Mouse (Mus musculus) heart, postnatal 25 days (tissue): Measurements from ENCODE around the gene Dlat. TPM values are rescaled to one million over a fixed set of nuclear protein-coding genes. Genes with fewer than 3 reads are reported as not detected.
"Not testable (repeated sequence)": the region's sequence is repeated elsewhere in the genome, so short reads cannot be mapped to it uniquely, and the experiment has no call there.

Experiments
- DNase-seq: peaks from one replicate; pipeline ENCODE4 v3.0.0; 2022; ENCODE audit warnings: low spot score
- intact Hi-C: fragments of 180-260 bp; cut with DNase I; formaldehyde crosslinking; loops from one replicate; pipeline ENCODE4 v1.15.1; 2025
- total RNA-seq, 2 experiments: library from RNA; stranded (reverse); gene quantifications; 2 replicates each; pipeline ENCODE4 v1.2.3; 2021

The Dlat gene
- total RNA-seq, 2 experiments from 2014 or later: 436 to 450 TPM

DNA sequence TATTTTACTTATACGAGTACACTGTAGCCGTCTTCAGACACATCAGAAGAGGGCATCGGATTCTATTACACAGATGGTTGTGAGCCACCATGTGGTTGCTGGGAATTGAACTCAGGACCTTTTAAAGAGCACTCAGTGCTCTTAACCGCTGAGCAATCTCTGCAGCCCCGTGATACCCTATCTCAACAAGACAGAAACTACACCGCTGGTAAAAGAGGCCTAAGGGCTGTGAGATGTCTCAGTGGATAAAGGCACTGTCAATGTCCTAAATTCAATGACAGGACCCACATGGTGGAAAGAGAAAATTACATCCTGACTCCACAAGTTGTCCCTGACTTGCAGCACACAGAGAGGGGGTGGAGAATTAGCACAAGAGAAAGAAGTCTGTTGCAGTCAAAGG, 6.9 kb upstream of the Dlat start:
- DNase-seq: no peak
- intact Hi-C loops: no loop called here

DNA sequence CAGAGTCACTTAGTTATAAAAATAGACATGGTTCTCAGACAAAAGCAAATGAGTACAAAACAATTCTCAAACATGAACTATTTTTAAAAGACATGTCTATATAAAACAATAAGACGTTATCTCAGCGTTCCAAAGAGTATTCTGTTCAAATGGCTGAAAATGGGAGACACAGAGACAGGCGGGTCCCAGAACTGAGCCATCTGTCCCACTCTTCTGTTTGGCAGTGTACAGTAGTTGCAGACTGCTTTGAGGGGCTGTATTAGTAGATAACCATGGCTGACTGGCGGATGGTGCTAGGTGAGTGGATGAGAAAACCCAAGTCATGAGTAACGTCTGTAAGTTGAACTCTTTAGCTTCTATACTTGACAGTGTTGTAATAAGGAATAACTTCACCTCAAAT, 5.2 kb upstream of the Dlat start:
- intact Hi-C loops: no loop called here
- DNase-seq: no peak

DNA sequence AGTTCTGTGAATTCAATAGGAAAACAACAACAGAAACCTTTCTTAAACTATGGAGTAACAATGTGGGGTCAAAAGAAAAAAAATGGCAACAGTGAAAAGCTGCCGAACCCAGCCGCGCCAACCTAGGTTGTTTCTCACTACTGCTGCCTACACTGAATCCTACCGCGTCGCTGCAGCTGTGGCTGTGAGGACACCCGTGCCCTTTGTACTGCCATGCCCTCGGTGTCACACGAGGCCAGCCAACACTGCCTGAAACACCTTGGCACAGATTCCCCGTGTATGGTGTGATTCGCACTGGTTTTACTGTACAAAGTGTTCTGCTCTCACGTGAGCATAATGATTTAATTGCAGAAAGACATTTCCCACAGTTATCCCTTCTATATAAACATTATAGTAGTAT, 851 bp upstream of the Dlat start:
- intact Hi-C loops: no loop called here
- DNase-seq: no peak

DNA sequence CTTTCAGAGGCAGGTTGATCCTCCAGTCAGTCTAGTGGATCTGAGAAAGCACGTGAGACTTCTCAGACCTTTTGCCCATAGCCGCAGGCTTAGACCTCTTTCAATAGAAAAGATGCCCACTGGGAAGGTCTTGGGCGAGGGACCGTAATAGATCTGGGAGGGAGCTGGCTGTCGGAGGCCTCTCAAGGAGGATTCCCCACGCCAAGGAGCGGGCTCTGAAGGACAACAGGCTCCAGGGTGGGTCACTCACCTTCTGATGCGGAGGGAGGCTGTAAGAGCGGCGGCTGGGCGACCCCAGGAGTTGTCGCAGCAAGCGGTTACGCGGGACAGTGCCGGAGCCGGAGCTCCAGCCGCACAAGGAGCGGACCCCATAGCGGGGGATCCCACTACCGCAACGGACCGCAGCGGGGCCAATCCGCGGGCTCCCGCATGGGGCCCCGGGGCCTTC, 615 bp downstream of the Dlat start:
- intact Hi-C loops: loop anchor here (5.0 kb wide), 2 partner anchors 52 to 108 kb away; partner anchors contain the start of gene Fdxacb1
- no peak for DNase-seq

DNA sequence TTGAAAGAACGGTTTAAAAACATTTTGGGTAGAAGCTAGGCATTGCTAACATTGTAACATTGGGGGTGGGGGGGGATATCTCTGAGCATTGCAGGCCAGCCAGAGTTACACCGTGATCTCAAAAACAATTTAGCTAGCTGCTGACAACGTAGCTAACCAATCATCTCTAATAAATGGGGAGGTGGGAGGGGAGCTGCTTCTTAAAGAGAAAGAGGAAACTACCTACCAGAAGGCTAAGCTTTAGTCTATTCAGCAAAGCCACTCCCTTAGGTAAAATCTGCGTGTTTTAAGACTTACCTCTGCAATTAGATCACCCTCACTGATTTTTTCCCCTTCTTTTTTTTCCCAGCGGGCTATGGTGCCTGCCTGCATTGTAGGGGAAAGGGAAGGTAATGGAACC, 1.2 kb downstream of the Dlat start:
- intact Hi-C loops: loop anchor here (5.0 kb wide), 2 partner anchors 51 to 109 kb away; partner anchors contain the start of gene Fdxacb1
- DNase-seq: no peak

DNA sequence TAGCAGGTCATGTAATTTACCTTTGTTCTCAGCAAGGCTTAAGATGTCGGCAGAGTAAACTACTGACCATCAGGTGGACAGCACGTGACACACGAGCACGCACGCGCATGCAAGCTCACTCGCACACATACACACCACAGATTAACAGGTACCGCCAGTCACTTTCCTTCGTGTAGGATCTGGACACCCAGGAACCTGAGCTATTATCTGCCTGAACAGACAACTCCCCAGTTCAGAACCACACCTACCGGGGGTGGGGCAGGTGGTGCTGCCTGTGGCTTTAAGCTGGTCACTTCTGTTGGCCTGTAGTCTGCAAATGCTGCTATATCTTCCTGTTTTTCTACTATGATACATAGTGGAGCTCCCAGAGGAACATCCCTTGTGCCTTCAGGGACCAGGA, 9.1 kb downstream of the Dlat start:
- no peak for DNase-seq
- intact Hi-C loops: no loop called here

DNA sequence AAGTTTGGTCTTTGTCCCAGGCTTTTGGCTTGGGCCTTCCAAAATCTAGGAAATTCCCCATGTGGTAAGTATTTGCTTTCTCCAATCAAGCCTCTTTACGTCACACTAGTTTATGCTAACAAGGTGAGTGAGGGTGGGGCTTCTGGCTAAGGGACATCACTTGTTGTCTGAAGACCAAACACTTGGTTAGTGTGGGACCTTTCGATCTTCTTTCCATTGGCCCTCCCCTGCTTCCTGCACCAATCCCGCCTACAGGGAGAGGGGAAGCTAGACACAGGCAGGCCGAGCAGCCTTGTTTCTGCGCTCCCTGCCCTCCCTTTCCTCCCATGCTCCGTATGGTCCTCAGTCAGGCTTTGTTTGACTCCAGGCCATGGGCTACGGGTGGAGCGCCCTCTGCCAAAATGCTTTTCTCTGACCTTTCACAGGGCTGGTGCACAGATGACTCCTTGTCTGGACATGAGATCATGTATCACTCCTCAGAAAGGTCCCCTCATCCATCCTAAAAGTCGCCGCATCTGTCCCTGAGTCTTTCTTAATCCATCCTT, 12.7 kb downstream of the Dlat start:
- DNase-seq: no peak
- intact Hi-C loops: no loop called here

DNA sequence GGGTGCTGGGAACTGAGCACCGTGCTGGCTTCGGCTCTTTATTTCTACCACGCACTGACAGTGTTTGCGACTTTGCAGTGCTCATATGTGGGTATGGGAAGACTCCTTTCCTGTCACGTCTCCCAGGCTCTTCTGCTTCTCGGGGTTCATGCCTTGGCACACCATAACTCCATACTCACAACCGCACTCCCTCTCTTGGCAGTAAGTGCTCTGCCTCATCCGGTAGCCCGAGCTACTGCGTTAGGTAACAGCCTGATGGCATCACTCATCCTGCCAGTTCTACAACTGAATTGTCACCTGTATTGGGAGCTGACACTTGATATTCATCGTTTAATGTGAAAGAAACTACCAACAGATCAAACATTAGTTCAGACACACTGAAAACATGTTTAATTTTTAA, 25.3 kb downstream of the Dlat start:
- intact Hi-C loops: no loop called here
- DNase-seq: no peak

DNA sequence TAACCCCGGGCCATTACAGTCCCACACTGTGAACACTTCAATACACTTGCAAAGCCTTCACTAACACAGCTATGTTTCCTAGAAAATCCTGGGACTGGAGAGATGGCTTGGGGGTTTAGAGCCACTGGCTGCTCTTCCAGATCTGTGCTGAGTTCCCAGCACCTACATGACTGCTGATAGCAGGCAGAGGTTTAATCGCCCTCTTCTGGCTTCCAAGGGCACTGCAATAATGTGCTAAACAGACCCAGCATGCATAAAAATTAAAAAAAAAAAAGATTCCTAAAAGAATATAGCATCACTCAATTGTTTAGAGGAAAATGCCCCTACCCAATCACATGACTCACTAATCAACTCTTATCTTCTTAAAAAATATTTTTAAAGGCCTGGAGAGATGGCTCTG, 26.5 kb downstream of the Dlat start:
- intact Hi-C loops: no loop called here
- DNase-seq: no peak

DNA sequence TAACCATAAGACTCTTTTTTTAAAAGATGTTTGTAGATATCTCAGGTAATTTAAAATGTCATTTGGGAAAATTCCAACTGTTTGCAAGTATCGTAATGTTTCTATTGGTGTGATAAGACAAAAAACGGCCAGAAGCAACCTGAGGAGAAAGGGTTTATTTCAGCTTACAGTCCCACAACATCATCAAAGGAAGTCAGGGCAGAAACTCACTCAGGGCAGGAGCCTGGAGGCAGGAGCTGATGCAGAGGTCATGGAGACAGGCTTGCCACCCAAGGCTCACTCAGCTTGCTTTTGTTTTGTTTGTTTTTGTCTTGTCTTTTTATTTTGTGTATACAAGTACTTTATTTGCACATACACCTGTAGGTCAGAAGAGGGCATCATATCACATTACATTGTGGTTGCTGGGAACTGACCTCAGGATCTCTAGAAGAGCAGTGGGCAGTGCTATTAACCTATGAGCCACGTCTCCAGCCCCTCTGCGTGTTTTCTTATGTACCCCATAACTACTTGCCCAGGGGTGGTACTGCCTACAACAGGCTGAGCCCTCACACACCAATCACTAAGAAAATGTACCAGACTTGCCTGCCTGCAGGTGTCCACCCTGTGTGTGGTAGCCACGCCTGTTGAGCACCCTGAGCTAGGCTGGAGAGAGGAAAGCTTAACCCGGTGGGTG, 27.4 kb downstream of the Dlat start:
- intact Hi-C loops: no loop called here

DNA sequence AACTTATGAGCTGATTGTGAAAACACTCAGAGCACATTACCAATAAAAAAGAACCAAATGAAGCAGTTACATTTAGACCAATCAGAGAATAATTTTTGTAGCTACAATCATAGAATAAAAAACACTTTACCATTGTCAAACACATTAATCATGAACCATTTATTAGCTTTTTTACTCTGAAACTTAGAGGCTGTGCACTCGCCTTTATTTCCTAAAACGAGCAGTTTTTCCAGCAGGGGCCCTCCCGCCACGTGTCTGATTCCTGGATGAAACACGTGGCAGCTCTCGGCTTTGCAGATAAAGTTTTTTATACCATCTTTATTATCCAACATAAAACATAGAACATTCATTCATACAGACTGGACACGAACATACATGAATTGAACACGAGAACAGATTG, 28.7 kb downstream of the Dlat start:
- intact Hi-C loops, DNase-seq: not testable (repeated sequence)

More for the DNA sequence above, 27.4 kb downstream of the Dlat start:
- no peak for DNase-seq

DNA sequence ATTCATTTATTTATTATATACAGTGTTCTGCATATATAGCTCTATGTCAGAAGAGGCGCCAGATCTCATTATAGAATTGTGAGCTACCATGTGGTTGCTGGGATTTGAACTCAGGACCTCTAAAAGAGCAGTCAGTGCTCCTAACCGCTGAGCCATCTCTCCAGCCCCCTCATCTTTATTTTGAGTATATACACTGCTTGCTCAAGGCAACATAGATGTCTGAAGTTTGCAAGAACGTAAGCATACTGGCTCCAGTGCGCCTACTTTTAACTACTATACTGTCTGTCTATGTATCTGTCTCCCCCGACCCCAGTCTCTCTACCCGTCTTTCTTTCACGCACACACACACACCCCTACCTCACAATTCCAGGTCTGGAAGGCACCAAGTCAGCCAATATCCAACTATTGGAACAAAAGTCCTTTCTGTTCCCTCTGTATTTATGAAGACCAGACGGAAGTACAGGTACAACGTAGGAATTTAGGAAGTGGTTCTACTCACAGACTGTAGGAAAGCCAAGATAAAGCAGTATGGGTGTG, 41.7 kb downstream of the Dlat start:
- intact Hi-C loops: no loop called here
- no peak for DNase-seq

DNA sequence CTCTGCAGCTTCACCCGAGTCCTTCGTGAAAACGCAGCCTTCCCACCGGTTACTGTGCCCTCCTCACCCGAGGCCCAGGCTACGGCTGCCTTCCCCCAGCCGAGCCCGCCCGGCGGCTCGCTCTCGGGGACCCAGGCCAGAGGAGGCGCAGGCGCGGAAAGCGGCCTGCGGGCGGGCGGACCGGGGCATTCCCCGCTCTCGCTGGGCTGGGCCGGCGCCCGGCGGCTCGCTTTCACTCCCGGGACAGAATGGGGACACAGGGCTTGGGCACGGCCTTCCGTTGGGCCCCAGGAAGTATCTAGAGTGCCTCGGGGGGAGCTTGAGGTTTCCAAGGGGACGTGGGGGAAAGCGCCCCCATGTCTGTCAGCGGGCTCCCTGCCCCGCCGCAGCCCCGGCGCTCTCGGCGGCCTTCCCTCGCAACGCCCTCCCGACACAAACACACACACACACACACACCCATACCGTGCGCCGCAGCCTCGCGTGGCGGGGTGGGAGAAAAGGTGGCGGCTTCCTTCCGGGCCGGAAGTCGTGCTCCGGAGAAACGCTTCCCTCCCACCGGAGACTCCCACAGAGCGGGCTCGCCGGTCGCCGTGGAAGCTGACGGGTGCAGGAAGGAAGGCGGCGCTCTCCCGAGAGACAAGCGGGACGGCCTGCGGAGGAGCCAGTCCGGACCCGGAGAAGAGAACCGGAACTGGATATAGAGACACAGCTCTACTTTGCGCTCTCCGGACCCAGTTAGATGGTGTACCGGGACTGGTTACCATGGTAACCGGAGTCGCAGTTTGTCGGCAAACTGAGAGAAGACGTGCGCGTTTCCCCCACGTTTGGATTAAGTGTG, 42.6 kb downstream of the Dlat start, which contains the start of the genes Pih1d2 and Nkapd1:
Gene Pih1d2 (plus strand): TSS at position 556 of the 838 bp plus-strand sequence.
Gene Nkapd1 (minus strand): TSS at position 699 of the 838 bp plus-strand sequence.
- DNase-seq: peak; percentile 77
- intact Hi-C loops: no loop called here

DNA sequence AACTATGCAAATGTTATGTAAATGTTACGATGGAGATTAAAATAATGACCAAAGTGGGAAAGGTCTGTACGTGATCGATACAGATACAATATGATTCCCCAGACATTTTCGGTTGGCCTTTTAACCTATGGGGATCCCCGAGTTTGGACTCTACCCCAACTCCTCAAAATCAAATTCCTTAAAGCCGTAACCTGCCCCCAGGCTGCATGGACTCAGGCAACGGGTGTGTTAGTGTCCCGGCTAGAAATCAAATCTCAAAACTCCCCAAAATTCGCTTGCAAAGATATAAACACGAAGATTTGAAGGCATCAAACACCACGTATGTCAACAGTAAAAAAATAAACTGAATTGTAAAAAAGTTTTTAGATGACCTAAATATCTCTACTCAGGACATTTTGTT, 43.4 kb downstream of the Dlat start:
- DNase-seq: no peak

DNA sequence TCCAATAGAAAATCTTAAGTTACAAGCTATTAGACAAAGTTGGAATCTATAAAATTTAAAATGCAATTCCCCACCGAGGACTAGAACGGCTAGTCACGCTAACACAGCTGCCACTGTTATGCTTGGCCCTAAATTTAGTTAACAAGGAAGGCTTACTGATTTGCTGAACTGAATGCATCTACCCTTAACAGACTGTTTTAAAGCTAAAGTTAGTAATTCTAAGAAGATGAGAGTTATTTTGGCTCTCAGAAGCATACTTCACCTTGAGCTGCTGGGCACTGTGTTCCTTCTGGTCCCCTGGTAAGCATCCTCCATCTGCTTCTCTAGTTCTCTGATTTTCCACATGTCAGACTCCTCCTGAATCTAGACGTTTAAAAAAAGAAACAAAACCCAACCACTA, 47.5 kb downstream of the Dlat start:
- DNase-seq: no peak
- intact Hi-C loops: no loop called here

More for the DNA sequence above, 43.4 kb downstream of the Dlat start:
- intact Hi-C loops: no loop called here

DNA sequence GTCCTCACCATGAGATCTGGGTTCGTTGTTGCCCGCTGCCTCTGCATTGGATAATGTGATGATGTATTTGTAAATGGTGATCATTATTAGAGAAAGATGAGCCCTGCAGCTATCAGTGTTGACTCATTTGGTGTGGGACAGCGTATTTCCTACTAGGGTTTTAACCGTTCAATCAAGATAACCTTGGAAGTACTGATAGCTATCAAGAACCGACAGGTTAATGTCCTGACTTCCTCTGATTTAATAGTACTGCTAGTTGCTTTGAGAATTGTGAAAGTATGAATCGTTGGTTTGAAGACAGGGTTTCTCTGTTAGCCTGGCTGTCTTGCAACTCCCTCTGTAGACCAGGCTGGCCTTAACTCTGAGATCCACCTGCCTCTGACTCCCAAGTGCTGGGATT, 55.2 kb downstream of the Dlat start:
- intact Hi-C loops: no loop called here
- DNase-seq: no peak

DNA sequence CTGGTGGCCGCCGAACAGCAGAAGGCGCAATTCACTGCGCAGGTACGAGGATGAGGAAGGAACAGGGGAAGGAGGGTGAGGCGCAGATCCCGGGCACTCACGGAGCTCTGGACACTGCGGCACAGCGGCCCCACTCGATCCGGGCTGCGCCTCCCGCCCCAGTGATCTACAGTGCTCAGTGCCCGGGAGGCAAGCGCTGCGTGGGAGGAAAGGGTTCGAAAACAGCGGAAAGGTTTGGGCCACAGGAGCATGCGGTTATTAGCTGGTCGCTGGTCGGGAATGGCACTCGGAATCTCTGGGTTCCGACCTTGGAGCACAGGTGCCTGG, 55.6 kb downstream of the Dlat start:
- DNase-seq: no peak
- intact Hi-C loops: no loop called here

DNA sequence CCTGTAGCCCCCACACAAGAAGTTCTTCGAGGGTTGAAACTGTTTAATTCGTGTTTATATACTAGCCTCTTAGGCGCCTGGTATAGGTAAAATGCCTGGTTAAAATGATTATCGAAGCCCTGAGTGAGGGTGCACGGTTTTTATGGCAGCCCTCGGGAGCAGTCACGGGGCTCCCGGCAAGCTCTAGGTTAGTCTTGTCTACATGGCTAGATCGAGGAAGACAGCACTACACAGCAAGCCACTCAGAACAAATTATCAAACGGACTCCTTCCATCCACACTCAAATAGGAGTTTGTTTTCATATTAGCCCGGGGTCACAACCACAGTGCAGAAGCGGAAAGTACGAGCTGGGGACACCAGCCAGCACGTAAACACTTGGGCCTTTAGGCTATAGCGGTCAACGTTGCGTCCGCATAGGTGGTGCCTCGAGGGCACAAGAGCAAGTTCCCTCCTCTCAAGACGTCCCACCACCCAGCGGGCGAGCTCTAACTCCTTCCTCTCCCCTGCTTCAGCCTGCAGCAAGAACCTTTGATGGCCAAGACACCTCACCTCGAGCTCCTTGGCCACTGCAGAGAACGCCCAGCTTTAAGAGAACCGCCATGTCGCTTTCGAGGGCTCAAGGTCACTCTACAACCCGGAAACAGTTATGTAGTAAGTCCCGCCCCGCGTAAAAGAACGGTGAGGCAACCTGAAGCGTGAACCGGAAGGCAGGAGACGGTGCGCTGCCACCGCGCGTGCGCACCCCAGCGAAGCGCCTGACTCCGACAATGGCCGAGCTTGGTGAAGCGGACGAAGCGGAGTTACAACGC, 56.2 kb downstream of the Dlat start, which contains the start of the genes Sdhd and Timm8b:
Gene Sdhd (minus strand): TSS at position 624 of the 809 bp plus-strand sequence.
Gene Timm8b (plus strand): TSS at position 722 of the 809 bp plus-strand sequence.
- intact Hi-C loops: no loop called here
- DNase-seq: peak; percentile 90

DNA sequence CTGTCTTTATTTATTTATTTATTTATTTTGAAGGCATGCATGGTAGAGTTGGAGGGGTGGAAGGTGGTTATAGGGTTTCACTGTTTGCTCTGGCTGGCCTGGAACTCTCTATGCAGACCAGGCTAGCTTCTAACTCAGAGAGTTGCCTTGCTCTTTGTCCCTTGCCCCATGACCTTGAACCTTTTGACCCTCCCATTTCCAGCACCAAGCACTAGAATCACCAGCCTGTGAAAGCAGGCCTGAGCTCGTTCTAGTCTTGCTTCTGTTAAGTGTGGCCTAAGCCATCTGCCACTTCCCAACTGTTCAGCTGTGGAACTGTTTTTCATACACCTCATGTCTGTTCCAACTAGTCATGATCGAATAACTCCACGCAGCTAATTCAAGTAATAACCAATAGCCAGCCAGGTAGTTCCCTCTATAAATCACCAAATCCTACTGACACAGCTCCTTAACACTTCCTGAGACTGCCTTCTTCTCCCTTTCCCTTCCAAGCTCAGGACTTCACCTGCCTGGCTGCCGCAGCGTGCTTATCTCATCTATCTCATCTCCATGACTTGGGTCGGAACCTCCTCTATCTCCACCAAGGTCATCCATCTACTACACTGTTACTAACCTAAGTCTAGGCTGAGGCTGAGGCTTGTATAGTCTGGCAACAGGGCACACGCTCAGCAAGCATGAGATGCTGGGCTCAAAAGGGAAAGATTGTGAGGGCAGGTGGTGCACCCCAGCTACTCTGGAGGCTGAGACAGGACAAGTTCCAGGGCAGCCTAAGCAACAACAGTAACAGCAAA, 57.3 kb downstream of the Dlat start:
- no peak for DNase-seq
- intact Hi-C loops: no loop called here
